Mouse (Mus musculus): ENCODE results near the gene Rxra.

The Rxra gene

DNA sequence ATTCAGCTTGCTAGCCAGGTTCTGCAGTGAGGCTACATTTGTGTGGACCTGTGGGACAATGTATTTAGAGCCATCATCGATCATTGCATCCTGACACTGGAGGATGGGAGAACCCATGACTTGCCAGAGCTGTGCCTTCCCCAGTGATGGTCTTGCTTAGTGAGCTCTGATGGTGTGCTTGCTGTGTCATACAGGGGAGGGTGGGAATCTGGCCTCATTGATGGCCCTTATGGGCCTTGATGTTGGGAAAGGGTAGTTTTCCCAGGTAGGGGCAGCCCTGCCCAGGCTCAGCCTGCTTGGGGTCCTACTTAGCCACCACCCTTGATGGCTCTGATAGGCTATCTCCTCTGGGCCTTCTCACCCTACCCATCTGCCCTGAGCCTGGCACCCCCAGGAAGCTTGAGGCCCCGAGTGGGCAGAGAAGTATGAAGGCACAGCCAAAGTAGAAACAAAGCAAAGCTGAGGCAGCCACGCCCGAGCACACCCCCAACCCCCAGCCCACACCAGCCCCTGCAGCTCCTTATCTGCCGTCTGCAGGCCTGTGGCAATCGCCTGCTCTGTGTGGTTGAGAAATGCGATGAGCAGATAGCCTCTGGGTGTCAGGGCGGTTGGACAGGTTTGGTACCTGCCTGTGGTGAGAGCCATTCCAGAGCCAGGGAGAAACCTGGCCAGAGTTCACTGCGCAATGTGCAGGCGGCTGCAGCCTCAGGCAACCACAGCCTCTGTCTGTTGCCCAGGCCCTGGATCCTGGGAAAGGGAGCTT is 26.8 kb downstream of the Rxra start:
- DNase-seq (ENCODE audit: low spot score): no peak

DNA sequence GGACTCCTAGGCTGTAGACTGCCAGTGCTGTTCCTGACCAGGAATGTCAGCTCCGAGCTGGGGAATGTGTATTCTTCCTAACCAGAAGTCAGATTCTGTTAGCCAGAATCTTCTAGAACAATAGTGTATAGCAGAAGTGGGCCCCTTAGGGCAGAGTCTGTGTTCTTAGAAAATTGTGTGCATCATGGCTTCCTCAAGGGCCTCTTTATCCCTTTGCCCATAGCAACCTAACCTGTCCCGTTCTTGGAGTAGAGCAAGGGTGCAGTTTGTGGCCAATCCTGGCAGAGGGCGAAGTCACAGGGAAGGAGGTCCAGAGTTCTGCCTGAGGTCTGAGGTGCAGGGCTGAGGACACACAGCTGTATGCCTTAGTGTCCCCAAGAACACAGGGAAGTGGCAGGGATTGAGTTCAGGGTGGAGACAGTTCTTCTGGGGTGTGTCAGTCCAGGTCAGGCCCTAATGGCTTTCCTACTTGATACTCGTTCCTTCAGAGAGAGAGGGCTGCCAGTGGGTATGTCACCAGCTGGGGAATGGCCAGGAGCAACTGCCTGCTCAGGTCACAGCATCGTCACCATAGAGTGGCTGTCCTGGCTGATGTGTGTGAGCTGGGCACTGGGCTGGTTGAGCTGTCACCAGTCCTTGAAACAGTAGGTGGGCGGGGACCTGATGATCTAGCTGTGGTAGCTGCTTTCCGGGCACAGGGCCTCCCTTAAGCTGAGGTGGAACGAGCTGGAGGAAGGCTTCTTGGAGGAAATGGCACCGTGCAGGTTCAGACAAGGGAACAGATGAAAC is 27.8 kb downstream of the Rxra start:
- no peak for DNase-seq (ENCODE audit: low spot score)

DNA sequence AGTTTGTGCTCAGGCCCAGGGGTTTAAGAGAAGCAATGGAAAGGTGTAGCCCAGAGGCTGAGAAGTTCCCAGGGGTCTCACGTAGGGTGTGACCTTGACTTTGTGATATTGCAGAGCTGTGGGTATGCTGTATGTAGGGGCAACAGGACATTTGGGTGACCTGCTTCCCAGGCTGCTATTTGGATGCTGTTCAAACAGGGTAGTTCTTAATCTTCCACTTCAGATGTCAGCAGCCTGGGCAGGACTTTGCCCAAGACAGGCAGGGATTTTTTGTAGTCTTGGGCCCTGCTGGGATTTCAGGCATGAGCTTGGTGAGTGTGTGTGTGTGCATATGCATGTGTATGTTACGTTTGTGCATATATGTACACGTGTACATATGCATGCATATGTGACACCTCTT is 28.4 kb downstream of the Rxra start:
- DNase-seq (ENCODE audit: low spot score): no peak

DNA sequence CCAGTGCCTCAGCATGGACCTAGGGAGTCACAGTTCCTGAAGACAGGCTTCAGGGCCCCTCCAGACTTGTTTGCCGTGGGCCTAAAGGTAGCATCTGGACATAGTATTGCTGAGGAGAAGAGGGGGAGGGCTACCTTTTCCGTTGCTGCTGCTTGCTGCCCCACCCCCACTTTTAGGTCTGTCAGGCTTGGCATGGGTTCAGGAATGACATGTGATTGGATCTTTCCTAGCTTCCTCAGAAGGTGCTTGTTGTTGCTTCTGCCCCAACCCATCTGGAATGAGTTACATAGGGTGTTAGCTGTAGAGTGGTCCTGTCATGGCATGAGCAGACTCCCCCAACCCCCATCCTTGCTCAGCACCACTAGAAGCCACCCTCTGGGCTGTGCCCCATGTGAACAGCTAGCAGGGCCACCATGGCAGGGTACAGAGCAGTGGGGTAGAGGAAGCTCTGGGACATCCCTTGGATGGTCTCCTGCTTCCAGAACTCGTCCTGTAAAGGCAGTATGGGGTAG is 34.7 kb downstream of the Rxra start:
- no peak for DNase-seq (ENCODE audit: low spot score)

DNA sequence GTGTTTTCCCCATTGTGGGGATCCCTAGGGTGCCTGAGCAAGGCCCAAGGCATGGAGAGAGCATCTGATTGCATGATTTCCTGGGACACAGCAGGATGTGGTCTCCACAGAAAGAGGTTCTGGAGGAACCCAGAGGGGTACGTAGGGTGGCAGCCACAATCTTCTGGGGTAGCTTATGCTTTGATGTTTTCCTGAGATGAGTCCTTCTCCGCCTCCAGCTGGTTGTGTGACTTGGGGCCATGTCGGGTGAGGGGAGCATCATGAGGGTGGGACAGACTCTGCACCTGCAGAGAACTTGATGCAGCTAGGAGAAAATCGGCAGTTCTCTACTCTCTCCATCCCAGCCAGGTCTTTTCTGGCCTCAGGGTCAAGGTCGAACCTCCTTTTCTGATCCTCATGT is 36.4 kb downstream of the Rxra start:
- DNase-seq (ENCODE audit: low spot score): no peak

DNA sequence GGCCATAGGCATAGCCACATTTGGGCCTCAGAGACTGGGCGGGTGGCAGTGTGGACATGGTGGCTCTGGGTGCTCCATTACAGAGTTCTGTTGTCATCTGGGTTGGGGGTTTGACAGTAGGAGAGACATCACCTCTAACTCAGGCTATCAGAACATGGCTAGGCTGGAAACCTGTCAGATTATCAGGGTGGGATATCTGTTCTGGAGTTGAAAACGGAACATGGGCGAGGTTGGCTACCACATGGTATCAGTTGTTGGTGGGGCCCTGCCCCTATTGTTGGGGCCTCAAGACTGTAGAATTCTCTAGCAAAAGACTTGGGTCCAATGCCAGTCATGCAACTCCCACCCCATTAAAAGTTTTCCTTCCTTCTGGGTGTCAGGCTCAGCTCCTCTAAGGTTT is 37.1 kb downstream of the Rxra start:
- DNase-seq (ENCODE audit: low spot score): no peak

DNA sequence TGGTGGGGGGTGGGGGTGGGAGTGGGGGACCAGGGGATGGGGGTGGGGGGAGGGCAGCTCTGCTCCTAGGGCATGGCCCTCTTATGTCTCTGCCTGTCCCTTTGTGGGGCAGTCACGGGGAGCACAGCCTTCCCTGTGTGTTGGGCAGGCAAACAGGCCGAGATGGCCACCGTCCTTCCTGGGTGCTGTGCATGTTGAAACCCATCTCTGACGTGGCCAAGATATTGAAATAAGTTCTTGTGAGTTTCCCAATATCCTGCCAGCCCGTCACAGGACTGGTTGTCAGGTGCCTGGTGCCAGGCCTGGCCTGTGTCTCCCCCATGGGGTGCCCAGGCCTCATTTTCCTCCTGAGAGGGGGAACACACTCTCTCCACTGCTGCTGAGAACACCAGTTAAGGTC is 37.9 kb downstream of the Rxra start:
- DNase-seq (ENCODE audit: low spot score): no peak

DNA sequence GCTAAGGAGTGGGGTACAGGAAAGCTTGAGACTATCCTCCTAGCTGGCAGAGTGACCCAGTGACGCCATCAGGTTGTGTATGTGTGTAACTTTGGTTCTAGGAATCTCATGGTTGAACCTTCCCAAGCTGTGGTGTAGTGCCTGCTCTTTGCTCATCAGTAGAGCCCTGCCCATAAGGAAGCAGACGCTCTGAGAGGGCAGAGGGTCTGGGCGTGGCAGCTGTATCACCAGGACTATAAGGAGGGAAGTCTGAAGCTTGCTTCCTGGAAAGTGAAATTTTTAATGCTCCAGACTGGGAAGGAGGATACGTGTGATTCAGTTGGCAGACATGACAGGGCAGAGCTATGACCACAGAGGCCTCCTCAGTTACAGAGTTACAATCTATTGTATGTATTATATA is 39.0 kb downstream of the Rxra start:
- DNase-seq (ENCODE audit: low spot score): no peak

DNA sequence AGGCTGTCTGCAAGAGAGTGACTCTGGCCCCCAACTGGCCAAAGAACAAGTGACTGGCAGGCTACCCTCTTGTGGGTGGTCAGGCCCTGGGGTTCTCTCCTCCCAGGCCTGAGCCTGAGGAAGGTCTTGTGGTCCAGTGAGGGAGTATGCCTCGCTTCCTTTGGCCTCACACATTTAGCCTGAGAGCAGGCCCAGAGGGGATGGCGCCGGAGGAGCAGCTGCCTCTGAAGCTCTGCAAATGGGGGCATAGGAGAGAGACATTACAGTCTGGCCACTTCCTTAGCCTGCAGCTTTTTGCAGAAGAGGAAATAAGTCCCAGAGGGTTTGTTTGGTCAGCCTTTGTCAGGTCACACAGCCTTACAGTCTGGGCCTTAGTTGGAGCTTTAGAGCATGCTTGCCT is 40.1 kb downstream of the Rxra start:
- DNase-seq (ENCODE audit: low spot score): no peak

DNA sequence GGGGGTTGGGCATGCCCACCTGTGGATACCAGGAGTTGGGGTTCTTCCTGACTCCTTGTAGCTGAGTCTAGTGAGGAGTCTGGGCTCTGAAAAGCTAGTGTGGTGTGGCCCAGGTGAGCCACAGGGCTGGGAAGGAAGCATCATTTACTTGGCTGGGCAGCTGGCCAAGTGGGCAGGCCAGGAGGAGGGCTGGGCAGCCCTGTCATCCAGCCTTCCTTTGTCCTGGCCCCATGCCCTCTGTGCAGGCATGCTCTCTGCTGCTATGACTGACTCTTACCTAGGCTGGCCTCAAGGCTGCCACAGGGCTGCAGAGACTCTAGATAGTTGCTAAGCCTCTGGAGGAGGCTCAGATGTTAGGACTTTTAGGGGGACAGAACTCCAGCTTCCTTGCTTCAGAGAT is 42.0 kb downstream of the Rxra start:
- DNase-seq (ENCODE audit: low spot score): no peak

DNA sequence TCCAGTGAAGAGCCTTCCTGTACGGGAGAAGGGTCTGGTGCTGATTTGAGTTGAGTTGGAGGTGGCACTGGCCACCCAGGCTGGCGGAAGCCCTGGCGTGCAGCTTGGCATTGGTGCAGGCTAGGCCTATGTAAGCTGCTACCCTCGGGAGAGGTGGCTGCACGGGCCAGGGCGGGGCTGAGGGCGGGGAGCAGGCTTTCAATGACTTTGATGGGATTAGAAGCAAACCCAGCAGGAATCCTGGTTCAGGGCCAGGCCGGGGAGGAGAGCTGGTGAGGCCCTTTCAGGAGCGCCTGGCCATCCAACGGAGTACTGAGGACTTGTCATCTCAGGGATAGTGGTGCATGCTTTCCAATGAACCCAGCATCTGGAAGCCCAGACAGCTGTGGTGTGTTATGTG is 43.4 kb downstream of the Rxra start:
- no peak for DNase-seq (ENCODE audit: low spot score)

DNA sequence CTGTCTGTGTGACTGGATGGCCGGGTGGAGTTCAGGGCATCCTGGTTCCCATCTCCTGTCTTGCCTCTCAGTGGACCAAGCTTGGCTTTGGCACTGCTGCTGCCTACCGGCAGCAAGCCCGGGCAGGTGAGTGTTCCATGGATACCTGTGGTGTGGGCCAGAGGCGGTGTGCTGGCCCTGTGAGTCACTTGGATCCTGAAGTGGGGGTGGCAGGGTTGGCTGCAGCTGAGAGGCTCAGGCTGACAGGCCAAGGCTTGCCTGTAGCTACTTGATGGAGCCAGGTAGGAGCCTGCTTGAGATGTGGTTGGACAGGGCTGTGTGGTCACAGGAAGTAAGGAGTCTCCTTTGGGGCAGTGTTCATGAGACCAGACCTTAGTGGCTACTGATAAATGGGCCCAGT is 45.4 kb downstream of the Rxra start:
- no peak for DNase-seq (ENCODE audit: low spot score)

DNA sequence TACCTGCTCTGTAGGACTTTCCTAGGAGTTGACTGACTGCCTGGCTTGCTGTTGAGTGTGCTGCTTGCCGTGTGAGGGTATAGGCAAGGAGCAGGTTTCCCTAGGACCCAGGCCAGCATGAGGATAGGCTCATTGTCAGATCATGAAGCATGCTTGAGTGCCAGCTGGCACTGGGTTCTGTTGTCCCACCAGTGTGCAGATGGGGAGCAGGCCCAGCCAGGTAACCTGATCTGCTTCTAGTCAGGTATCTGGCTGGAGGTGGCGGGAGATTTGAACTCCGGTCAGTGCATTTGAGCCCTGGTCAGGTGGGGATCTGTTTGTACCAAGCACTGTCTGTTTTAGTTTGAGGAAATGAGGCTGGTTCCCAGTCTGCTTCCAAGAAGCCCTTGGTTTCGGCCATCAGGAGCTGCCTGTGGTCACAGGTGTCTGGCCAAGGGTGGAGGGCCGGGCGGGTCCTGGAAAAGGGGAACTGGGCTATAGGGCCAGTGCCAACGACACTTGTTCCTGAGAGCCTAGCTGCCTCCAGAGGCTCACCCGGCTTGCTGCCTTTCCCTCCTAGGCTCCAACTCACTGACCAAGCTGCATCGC is 48.6 kb downstream of the Rxra start:
- no peak for DNase-seq (ENCODE audit: low spot score)

DNA sequence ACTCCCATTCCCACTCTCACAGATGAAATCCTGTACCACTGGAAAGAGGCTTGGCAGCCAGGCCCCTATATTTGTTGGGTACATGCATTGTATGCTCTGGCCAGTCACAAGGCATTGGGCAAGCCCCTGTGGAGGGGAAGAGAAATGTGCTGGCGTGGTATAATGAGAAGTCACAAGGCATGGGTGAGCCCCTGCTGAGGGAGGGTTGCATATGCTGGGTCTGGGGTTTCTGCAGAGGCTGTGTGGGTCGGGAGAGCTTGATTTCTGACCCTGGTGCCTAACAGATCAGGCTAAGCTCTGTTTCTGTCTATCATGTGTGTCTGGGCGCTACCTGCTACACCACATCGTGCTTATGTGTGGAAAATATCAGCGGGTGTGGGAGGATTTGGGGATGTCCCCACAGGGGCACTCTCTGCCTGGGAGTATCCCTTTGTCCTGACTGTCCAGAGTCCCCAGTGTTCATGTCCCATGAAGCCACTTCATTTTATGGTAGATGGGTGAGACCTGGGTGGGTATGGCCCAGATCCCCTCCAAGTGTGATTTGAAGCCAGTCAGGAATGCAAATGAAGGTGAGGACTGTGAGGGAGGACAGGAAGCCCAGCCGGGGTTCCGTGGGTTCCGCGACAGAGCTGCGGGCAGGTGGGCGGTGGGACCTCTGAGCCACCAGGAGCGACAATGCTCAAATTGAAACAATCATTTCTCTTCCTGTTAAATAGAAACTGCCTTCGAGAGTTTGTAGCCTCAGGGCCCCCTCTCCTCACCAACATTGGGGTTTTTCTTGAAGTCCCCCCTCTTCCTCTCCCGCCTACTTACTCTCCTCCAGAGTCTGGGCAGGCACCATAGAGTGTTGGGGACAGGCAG is 52.0 kb downstream of the Rxra start:
- no peak for DNase-seq (ENCODE audit: low spot score)

DNA sequence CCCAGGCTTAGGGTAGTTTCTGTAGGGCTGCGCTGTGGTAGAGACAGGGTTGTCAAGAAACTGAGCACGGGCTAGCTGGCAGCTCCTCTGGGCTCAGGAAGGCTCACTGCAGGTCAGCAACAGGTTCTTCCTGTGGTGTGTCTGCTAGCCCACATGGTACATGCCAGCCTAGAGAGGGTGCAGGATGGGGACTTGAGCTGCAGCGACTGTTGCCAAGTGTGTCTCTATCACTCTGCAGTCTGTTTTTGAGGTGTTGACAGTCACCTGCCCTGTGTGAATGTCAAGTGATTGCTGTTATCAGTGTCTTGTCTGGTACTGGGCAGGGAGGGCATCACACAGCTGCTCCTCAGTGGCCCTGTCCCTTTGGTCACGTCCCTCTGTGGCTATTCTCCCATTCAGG is 52.8 kb downstream of the Rxra start:
- no peak for DNase-seq (ENCODE audit: low spot score)

DNA sequence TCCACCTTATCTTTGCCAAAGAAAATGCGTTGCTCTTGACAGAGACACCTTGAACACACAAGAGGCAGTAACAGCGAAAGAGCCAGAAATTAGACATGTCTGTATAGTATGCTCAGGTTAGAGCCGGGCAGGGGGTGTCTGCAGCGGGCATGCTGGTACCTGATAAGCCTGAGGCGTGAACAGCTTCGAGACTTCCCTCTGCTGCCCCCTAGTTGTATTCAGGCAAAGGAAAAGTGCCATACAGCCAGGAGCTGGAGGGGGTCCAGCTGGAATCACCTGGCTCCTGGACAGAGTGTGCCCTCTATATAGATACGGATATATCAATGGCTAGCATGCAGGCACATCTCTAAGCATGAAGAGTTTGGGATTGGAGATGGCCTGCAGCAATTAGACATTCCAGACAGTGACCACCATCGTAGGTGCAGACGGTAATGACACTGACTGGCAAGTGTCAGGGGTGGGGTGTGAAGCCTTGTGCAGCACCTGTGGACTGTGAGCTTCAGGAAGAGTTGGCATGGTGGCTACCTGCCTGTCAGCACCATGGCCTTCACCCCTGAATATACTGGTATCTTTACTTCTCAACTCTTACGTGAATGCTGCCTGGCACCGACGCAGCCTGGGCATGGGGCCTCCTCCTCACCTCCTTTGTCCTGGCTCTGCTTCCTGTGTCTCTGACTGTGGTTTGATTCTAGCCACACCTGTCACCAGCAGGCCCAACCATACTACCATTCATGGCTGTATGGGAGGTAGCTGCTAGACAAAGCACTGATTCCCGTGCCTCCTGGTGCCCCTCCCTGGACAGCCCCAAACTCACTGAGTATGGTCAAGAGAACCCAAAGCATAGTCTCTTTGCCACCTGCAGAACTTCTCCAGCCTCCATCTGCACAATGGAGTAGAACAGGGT is 54.0 kb downstream of the Rxra start:
- peak; percentile 58 for DNase-seq (ENCODE audit: low spot score)

DNA sequence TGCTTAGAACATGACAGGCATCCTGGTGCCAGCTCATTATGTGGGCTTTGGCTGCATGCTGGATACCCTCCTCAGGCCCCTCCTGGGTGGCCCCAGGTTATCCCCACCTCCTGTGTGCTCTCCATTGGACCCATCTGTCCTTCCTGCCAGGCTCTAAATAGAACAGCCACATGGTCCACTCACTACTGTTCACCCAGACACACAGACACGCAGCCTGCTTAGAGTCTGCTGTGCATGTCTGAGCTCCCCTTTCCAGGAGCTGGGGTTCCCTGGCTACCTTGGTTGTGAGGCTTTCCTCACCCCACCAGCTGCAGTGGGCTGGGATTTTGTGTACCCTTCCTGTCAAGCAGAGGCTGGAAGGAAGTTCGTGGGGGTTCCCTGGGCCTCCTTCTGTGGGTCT is 56.8 kb downstream of the Rxra start:
- no peak for DNase-seq (ENCODE audit: low spot score)

DNA sequence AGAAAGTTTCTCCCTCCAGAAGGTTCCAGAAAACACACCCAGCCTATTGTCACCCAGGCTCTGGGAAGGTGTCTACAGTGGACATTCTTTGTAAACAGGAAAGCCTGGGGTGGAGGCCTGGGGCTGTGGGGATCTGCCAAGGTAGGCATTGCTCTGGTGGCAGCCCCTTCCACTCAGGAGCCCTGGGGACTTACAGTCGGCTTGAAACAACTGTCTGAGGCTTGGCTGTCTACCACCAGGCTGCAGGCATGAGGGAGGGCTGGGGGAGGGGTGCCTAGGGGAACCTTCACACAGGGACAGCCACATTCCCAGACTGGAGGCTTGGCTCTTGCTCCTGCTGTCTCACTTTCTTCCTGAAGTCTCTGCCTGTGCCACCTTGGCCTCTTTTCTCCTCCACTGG is 58.1 kb downstream of the Rxra start:
- no peak for DNase-seq (ENCODE audit: low spot score)

DNA sequence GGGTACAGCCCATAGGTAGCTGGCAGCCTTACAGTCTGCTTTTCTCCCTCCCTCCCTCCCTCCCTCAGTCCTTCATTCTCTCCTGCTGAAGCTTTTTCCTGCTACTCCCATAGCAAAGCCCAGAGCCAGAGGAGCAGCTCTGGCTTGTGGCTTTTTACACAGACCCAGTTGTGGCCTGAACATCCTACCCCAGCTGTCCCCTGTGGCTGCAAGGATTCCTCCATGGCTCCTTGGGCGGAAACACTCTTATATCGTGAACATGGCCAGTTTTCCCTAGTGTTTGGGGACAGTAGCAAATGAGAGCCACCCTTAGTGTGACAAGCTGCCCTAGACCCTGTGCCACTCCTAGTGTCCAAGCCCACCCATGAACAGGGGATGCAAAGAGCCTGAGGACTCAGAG is 58.6 kb downstream of the Rxra start:
- no peak for DNase-seq (ENCODE audit: low spot score)

DNA sequence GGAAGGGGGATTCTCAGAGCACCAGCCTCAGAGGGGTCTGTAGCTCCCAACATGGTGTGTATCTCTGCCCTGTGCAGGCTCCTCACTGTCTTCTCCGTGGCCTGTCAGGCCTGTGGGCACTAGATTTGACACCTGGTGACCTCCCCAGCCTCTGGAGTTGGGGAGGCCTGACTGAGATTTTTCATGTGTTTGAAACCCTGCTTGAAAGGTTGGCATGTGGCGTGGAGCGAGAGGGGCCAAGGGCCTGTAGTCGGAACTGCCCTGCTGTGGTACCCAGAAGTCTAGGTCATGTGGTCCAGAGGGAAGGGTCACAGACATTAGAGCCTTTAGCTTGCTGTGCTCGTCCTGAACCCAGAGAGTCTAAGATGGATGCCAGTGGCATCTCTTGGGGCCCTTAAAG is 60.6 kb downstream of the Rxra start:
- DNase-seq (ENCODE audit: low spot score): no peak

DNA sequence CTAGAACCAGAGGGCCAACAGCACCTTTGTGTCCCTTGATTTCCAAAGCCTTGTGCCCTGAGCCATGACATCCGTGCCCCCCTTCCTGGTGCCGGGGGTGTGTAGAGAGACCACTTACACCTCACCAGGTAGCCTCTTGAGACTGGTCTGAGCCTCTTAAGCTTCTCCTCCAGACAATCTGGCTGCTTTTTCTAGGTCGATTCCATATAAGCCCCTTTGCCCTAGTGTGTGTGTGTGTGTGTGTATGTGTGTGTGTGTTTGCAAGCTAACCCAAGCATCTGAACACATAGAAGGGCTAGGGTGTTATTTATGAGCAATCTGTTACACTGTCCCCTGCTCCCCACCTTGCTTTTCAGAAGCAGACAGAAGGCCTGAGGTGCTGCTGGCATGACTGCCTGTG is 62.2 kb downstream of the Rxra start:
- no peak for DNase-seq (ENCODE audit: low spot score)

All from embryo, embryonic 10.5 days (tissue).